Mouse (Mus musculus): Measurements from ENCODE around the gene Gstm5.
A peak's percentile ranks its signal among the peaks of the same experiment; 100 is the strongest.

The Gstm5 gene

GRCm38 (mm10) chr3:107932128-107932527 lies 36.5 kb downstream of the Gstm5 start:
- DNase-seq (ENCODE audit: low spot score), result no peak

GRCm38 (mm10) chr3:107935268-107935667 lies 39.6 kb downstream of the Gstm5 start:
- DNase-seq (ENCODE audit: low spot score), result no peak

- DNase-seq (ENCODE audit: low spot score), result peak; percentile 77
Measured at GRCm38 (mm10) chr3:107935888-107936287, 40.3 kb downstream of the Gstm5 start.

GRCm38 (mm10) chr3:107939403-107939802 lies 43.8 kb downstream of the Gstm5 start:
- peak; percentile 64 for DNase-seq (ENCODE audit: low spot score)

- no peak for DNase-seq (ENCODE audit: low spot score)
Measured at GRCm38 (mm10) chr3:107939830-107940229, 44.2 kb downstream of the Gstm5 start.

- no peak for DNase-seq (ENCODE audit: low spot score)
Measured at GRCm38 (mm10) chr3:107940524-107940923, 44.9 kb downstream of the Gstm5 start.

GRCm38 (mm10) chr3:107941261-107941660 lies 45.6 kb downstream of the Gstm5 start:
- DNase-seq (ENCODE audit: low spot score), result no peak

- peak; percentile 77 for DNase-seq (ENCODE audit: low spot score)
Measured at GRCm38 (mm10) chr3:107943239-107943990, 47.8 kb downstream of the Gstm5 start, which contains the start of gene Gstm6. Gstm6 (minus strand) TSS chr3:107943749.

- DNase-seq (ENCODE audit: low spot score), result no peak
Measured at GRCm38 (mm10) chr3:107945729-107946128, 50.1 kb downstream of the Gstm5 start.

All from testis, postnatal 14 days (tissue).